Mouse (Mus musculus) heart, adult 2 months (tissue): ENCODE measurements around the gene Fam222a.

ENCODE experiments used
- CTCF ChIP-seq: fragments of 200-600 bp; IDR thresholded peaks from 2 replicates; pipeline ENCODE4 v1.8.1; 2022; ENCODE audit warnings: antibody characterized with exemption, mild to moderate bottlenecking, moderate library complexity
- EP300 ChIP-seq: fragments of 200-500 bp; IDR thresholded peaks from 2 replicates; pipeline ENCODE4 v1.6.1; 2011; ENCODE audit warnings: low read depth, low read length, control low read depth; ENCODE audit not compliant: insufficient read depth
- POLR2A ChIP-seq: fragments of 200-500 bp; IDR thresholded peaks from 2 replicates; pipeline ENCODE4 v1.6.1; 2011; ENCODE audit warnings: mild to moderate bottlenecking, low read depth, low read length, control low read depth; ENCODE audit not compliant: insufficient read depth

DNA sequence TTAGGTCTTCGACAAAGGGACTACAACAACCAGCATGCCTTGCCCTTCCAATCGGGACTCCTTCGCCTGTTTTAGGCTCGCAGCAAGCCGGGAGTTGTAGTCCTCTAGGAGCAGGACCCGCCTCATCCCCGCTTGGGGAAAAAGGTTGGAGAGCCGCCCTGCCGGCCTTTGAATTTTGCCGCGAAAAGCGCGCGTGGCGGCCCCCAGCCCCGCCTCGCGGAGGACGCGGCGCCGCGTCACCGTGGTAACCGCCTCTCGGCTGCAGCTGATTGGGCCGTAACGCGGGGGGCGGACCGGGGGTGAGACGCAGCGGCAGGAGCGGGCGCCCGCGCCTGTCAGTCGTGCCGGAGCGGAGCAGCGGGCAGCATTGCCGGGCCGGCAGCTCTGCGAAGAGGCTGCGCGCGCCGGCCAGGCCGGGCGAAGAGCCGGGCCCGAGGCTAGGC is 720 bp upstream of the Fam222a start:
- TF ChIP-seq POLR2A (peak; percentile 87), CTCF (peak; percentile 34), EP300 (no peak)
